13 mouse cellular contexts compared by ENCODE assay signal in genomic region chr3:131054241-131054972, GRCm38 (mm10). TPM values are rescaled to one million over a fixed set of nuclear protein-coding genes. Genes with fewer than 3 reads are reported as not detected.
DNase-seq lines count a peak whose midpoint lies in the region; ATAC-seq and TF ChIP-seq lines count a peak whose summit lies in the region.
"Had no signal": no experiment of that assay in that cellular context is flagged by ENCODE, and none has a peak within 500 bp of the region (broad histone marks: within the 10 kb centered on the region; RNA-seq: fewer than 3 reads in every experiment).

No protein-coding gene starts in this region.

- 64% methylated on average over 13 of the region's 13 CpGs for WGBS in limb, embryonic 13.5 days
- 86% methylated on average over 13 of the region's 13 CpGs for WGBS in limb, embryonic 10.5 days
- WGBS in embryonic facial prominence, embryonic 14.5 days, result 42% methylated on average over 13 of the region's 13 CpGs
- WGBS in hindbrain, postnatal 0 days, result 45% methylated on average over 13 of the region's 13 CpGs

- no peaks in the 10 kb centered on the region for H3K27me3 ChIP-seq in limb, embryonic 13.5 days
- no peaks in the 10 kb centered on the region for H3K27me3 ChIP-seq in limb, embryonic 10.5 days (ENCODE audit: low read depth, poor library complexity, severe bottlenecking)
- no peaks in the 10 kb centered on the region for H3K27me3 ChIP-seq in embryonic facial prominence, embryonic 14.5 days (replicated peaks; ENCODE audit: control insufficient read depth, insufficient read depth, low read length)
- no peaks in the 10 kb centered on the region for H3K27me3 ChIP-seq in hindbrain, postnatal 0 days (ENCODE audit: insufficient read depth, low read length)
- H3K27me3 ChIP-seq: kidney, embryonic 15.5 days had no signal

- H3K27ac ChIP-seq in limb, embryonic 13.5 days, result no peak overlapping the region
- no peak overlapping the region for H3K27ac ChIP-seq in limb, embryonic 10.5 days
- no peak overlapping the region for H3K27ac ChIP-seq in embryonic facial prominence, embryonic 14.5 days (replicated peaks; ENCODE audit: low read depth, low read length)
- no peak overlapping the region for H3K27ac ChIP-seq in hindbrain, postnatal 0 days
- H3K27ac ChIP-seq: kidney, embryonic 15.5 days; liver, embryonic 14.5 days had no signal

- peak; percentile 48; the same call in 1 of the 2 replicates for ATAC-seq in limb, embryonic 13.5 days (ENCODE audit: low FRiP score, low read depth)
- peak; percentile 87 for ATAC-seq in embryonic facial prominence, embryonic 14.5 days (ENCODE audit: low read depth)
- peak; percentile 45 for ATAC-seq in hindbrain, postnatal 0 days

- H3K9ac ChIP-seq in limb, embryonic 13.5 days, result no peak overlapping the region
- no peak overlapping the region for H3K9ac ChIP-seq in embryonic facial prominence, embryonic 14.5 days (ENCODE audit: low read depth, low read length)
- no peak overlapping the region for H3K9ac ChIP-seq in hindbrain, postnatal 0 days (replicated peaks; ENCODE audit: low read length)
- H3K9ac ChIP-seq: kidney, embryonic 15.5 days; liver, embryonic 14.5 days had no signal

- no peak overlapping the region for H3K4me2 ChIP-seq in limb, embryonic 13.5 days (replicated peaks)
- H3K4me2 ChIP-seq in embryonic facial prominence, embryonic 14.5 days (ENCODE audit: low read depth, low read length), result no peak overlapping the region
- 0 out of 2 replicates have a peak overlapping the region, but pooled peaks have one; percentile 2 for H3K4me2 ChIP-seq in hindbrain, postnatal 0 days (ENCODE audit: low read depth, low read length)
- H3K4me2 ChIP-seq: kidney, embryonic 15.5 days had no signal

- peaks cover 13% of the 10 kb centered on the region; the same call in 1 of the 2 replicates for H3K4me1 ChIP-seq in limb, embryonic 13.5 days
- peaks cover 6% of the 10 kb centered on the region for H3K4me1 ChIP-seq in limb, embryonic 10.5 days
- H3K4me1 ChIP-seq in embryonic facial prominence, embryonic 14.5 days (ENCODE audit: control insufficient read depth, insufficient read depth, low read length), result peaks cover 10% of the 10 kb centered on the region; the same call in 1 of the 2 replicates
- H3K4me1 ChIP-seq in hindbrain, postnatal 0 days (ENCODE audit: insufficient read depth, low read length), result peaks cover 10% of the 10 kb centered on the region; the same call in 1 of the 2 replicates
- H3K4me1 ChIP-seq: kidney, embryonic 15.5 days had no signal

- no peak for TF ChIP-seq CTCF in hindbrain, postnatal 0 days (IDR thresholded peaks at IDR 0.05; ENCODE audit: low read depth)

- H3K4me3 ChIP-seq in limb, embryonic 13.5 days, result no peak overlapping the region
- no peak overlapping the region for H3K4me3 ChIP-seq in limb, embryonic 10.5 days
- no peak overlapping the region for H3K4me3 ChIP-seq in embryonic facial prominence, embryonic 14.5 days (ENCODE audit: low read depth, low read length)
- H3K4me3 ChIP-seq in hindbrain, postnatal 0 days (ENCODE audit: low read length), result no peak overlapping the region
- H3K4me3 ChIP-seq: erythroblast, embryonic 14.5 days; kidney, embryonic 15.5 days had no signal

- no peak for DNase-seq in limb, embryonic 10.5 days (ENCODE audit: low spot score)
- peak; percentile 82 for DNase-seq in embryonic facial prominence, embryonic 14.5 days (ENCODE audit: low spot score)
- no peak for DNase-seq in hindbrain, postnatal 0 days (ENCODE audit: low spot score)
- peak; percentile 73 for DNase-seq in thymus, postnatal 0 days (ENCODE audit: low spot score)
- no peak for DNase-seq in layer of hippocampus, postnatal 10 days (ENCODE audit: low spot score in 2 of 2)
- no peak for DNase-seq in cerebellum, adult 11-12 months
- DNase-seq in cerebellum, adult 9-10 months, result no peak
- DNase-seq: gastrocnemius, postnatal 25 days; heart, postnatal 14 days had no signal

- no peaks in the 10 kb centered on the region for H3K9me3 ChIP-seq in limb, embryonic 13.5 days
- H3K9me3 ChIP-seq in limb, embryonic 10.5 days (replicated peaks), result no peaks in the 10 kb centered on the region
- H3K9me3 ChIP-seq in embryonic facial prominence, embryonic 14.5 days (ENCODE audit: control insufficient read depth, low read length), result no peaks in the 10 kb centered on the region
- no peaks in the 10 kb centered on the region for H3K9me3 ChIP-seq in hindbrain, postnatal 0 days (ENCODE audit: low read length)
- H3K9me3 ChIP-seq: kidney, embryonic 15.5 days had no signal

- H3K36me3 ChIP-seq in limb, embryonic 13.5 days, result no peaks in the 10 kb centered on the region
- H3K36me3 ChIP-seq in limb, embryonic 10.5 days, result no peaks in the 10 kb centered on the region
- no peaks in the 10 kb centered on the region for H3K36me3 ChIP-seq in embryonic facial prominence, embryonic 14.5 days (ENCODE audit: control insufficient read depth, insufficient read depth, low read length)
- H3K36me3 ChIP-seq in hindbrain, postnatal 0 days (ENCODE audit: insufficient read depth, low read length), result no peaks in the 10 kb centered on the region
- H3K36me3 ChIP-seq: kidney, embryonic 15.5 days had no signal

RNA-seq across cellular contexts. Expression of gene Lef1, which starts 55.9 kb away (rescaled TPM):
- polyA plus RNA-seq in limb, embryonic 13.5 days (2015; fragmentation: Nextera tagmentation; extraction: Ambion mirVana), result 47.9 and 52.0 TPM in 2 replicates
- polyA plus RNA-seq in limb, embryonic 10.5 days (2016; fragmentation: Nextera tagmentation; extraction: Ambion mirVana), result 60.1 and 76.1 TPM in 2 replicates
- polyA plus RNA-seq in embryonic facial prominence, embryonic 14.5 days (2014; fragmentation: Nextera tagmentation; extraction: Ambion mirVana), result 25.9 and 32.2 TPM in 2 replicates
- total RNA-seq in hindbrain, postnatal 0 days (2014; rRNA removed), result 5.6 and 7.2 TPM in 2 replicates
- polyA plus RNA-seq in hindbrain, postnatal 0 days (2015; fragmentation: Nextera tagmentation; extraction: Ambion mirVana), result 6.4 and 7.2 TPM in 2 replicates
- 284 and 306 TPM in 2 replicates for polyA plus RNA-seq in thymus, postnatal 0 days (2015; fragmentation: Nextera tagmentation; extraction: Ambion mirVana)
- 1 to 10 TPM; 7.4 to 8.8 TPM for total RNA-seq in layer of hippocampus, postnatal 10 days (2021)
- polyA plus RNA-seq: erythroblast, embryonic 14.5 days had no signal

Comparison
In these comparisons a context has a peak if more than half of its experiments do, and no peak if none do; other contexts are left out.
1. DNase-seq: peak in embryonic facial prominence, embryonic 14.5 days (single experiment) and thymus, postnatal 0 days (single experiment); none in limb, embryonic 10.5 days (single experiment), hindbrain, postnatal 0 days (single experiment), layer of hippocampus, postnatal 10 days (0 of 2), cerebellum, adult 11-12 months (single experiment) and cerebellum, adult 9-10 months (single experiment).
2. Peak in every context shown above with its lines, with median percentiles within 50 percentile points of each other: ATAC-seq.